Mouse (Mus musculus) spleen, adult 12 weeks (tissue): ENCODE results near the gene Scd4.

Experiments
- DNase-seq: peaks from one replicate; pipeline ENCODE4 v3.0.0; 2022; ENCODE audit warnings: low spot score

Gene Scd4

DNA sequence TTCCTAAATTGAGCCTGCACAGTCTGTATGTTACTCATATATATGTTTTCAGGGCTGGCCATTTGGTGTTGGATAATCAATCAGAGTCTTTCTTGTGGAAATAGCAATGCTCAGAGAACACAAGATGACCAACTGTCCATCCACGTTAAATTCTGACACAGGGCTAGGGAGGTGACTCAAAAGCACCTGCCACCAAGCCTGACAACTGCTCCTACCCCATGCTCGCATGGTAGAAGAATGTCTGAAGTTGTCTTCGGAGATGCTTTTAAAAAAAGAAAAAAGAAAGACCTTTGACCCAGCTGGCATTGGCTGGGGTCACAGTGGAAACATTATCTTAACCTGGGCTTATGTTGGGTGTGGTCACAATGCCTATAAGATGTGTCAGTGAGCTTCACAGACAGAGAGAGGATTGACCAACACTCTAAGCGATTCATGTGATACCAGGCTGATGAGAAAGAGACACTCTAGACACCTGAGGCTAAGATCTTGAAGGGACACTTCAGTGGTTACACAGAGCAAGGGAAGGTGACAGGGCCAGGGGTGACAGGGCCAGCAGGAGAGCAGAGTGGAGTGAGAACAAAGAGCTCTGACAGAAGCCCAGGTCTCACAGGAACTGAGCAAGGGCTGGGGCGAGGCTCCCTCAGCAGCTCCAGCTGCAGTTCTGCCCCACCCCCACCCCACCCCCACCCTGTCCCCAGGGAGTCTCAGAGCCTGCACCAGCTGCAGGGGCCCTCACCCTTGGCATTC, 44.9 kb downstream of the Scd4 start:
- DNase-seq = no peak

DNA sequence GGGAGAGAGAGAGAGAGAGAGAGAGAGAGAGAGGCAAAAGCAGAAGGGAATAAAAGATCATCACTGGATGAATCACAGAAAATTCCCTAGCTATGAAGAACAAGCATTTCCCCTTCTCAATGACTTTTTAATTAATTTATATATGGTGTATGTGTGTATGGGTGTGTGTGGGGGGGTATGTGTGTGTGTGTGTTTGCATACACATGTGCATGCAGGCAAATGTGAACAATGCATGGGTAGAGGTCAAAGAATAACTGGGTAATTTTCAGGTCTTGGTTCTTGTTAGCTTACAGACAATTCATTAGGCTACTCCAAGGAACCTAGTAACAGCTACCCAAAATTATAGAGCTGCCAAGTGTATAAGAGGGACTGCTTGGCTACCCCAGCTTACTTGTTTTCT, 46.2 kb downstream of the Scd4 start:
- no peak for DNase-seq

- no peak for DNase-seq
Measured at GRCm38 (mm10) chr19:44380065-44380464, 47.2 kb downstream of the Scd4 start.

DNA sequence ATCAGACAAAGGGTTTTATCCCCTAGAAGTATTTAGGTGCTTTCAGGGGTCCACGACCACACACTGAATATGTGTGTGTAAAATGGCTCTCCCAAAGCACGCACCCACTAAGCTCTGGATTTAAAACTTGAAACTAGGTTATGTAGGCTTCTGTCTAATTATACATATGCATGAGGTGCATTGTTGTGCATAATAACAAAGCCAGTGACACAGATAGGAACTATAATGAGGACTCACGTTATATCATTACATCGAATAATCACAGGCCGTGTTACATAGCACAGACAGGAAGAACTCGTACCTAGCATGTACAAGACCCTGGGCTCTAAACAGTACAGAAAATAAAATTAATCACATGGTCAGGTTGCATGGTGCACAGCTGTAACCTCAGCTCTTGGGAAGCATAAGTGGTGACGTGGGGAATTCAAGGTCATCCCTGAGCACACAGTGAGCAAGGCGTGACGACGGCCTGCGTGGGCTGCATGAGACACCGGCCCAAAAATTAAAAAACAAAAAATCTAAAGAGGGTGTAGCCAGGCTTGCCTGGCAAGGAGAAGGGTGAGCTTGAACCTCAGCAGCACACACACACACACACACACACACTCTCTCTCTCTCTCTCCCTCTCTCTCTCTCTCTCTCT, 49.9 kb downstream of the Scd4 start:
- no peak for DNase-seq

DNA sequence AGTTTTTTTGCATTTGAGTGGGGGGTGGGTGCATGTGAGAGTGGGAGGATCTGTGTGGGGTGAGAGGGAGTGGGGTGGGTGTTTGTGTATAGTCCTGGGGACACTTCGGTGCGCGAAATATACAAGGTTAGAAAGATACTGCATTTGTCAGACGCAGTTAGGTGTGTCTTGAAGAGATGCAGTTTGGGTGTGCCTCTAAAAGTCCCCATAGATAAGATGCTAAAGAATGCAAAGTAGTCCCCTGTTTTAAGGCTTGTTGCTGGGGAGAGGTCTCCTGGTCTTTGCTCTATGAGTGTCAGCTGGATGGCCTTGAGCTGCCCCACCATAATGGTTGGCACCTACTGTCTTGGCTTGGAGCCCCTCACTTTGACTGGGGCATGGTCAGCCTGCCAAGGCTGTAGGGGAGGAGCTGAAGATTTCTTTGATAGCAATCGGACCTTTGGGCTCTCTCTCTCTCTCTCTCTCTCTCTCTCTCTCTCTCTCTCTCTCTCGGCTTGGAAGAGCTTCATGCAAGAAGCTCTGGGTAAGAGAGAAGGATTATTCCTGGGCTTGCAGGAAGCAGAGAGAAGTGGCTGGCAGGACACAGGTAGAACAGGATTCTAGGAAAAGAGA, 53.1 kb downstream of the Scd4 start:
- no peak for DNase-seq

- DNase-seq = no peak
Measured at GRCm38 (mm10) chr19:44387089-44387671, 54.3 kb downstream of the Scd4 start.

DNA sequence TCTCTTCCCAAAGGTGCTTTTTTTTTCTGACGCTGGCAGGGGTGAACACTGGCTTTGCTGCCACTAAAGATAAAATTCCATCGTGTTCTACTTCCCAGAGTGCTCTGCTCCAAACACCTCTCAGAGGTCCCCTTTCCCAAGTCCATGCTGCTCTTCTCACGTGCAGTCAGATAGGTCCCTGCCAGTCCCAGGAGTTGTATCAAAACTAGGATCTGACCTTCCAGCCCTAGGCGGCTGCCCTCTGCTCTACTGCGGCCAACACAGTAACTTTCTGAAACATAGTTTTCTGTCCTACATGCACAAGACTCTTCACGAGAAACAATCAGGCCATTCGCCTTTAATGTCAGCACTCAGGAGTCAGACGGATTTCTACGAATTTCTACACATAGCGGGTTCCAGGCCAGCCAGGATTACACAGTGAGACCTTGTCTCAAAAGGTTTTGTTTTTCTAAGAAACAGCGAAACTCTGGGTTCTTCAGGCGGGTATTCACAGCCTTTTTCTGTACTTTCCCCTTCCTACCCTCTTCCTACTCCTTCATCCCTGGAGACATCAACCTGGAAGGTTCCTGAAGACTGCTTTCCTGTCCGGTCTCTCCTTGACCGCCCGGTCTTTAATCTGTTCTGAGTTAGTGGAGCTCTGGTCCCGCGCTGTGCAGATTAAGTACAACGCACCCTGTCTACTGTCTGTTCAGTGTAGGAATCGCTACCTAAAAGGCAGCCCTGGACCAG, 55.0 kb downstream of the Scd4 start:
- DNase-seq = no peak

DNA sequence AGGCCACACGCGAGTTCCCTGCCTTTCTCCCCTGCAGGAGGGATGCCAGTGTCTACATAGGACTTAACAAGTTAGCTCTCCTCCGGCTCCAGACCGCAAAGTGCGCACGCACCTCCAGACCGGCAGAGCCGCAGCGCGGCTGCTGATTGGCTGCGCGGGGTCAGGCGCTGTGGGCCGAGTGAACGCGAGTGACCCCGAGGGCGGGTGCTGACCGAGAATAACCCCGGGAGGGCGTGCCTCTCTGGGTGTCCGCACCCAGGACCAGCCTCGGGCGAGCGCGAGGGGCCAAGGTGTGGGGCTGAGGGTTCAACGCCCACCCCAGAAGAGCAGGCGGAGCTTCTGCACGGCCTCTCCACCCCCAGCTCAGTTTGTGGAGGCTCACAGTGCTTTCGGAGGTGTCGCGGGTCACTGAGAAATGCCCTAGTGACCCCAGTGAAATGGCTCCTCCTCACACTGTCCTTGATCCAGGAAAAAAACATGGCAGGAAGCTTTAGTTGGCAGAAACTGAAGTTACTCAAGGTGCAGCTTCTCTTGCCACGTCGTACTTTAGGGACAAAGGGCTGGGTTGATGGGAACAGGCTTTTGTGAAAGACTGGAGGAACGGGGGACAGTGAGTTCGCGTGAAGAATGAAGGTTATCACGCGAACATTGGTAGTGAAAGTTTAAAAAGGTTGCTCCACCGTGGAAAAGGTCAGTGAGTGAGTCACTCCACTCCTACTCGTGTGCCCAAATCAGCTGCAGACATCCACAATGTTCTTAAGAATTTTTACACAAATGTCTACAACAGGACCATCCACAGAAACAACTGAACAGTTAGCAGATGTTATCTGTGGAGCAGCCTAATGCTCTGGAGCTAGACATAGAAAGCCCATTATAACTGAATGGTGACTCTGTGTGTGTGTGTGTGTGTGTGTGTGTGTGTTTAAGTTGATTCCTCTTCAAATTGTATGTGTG, 55.9 kb downstream of the Scd4 start:
- DNase-seq = peak; percentile 95

DNA sequence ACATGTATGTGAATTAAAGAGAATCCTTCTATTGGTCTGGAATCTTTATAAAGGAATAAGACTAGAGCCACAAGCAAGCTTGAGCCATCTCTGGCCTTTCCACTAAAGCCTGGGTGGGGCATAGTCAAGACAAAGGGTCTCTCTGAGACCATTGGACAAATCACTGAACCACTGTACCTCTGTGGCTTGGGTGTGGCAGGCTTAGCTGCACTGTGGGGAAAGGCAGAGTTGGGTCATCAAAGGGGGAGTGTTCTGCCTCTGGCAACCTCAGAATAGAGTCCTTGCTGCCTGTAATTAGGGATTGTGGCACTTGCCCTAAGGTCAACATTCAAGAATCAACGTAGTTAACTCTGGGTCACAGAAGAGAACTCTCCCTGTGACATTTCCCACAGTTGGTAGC, 56.6 kb downstream of the Scd4 start:
- DNase-seq = no peak

DNA sequence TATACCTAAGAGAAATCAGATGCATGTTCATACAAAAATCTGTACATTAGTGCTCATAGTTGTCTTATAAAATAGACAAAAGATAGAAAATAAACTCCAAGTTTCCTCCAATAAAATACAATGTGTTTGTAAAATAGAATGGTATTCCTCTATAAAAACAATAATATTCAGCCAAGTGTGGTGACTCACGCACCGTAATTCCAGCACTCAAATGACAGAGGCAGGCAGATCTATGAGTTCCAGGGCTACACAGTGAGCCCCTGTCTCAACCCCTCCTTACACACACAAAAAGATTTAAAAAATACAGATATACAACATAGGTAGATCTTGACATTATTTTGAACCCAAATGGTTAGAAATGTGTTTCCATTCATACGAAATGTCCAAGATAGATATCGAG, 59.0 kb downstream of the Scd4 start:
- DNase-seq = no peak

DNA sequence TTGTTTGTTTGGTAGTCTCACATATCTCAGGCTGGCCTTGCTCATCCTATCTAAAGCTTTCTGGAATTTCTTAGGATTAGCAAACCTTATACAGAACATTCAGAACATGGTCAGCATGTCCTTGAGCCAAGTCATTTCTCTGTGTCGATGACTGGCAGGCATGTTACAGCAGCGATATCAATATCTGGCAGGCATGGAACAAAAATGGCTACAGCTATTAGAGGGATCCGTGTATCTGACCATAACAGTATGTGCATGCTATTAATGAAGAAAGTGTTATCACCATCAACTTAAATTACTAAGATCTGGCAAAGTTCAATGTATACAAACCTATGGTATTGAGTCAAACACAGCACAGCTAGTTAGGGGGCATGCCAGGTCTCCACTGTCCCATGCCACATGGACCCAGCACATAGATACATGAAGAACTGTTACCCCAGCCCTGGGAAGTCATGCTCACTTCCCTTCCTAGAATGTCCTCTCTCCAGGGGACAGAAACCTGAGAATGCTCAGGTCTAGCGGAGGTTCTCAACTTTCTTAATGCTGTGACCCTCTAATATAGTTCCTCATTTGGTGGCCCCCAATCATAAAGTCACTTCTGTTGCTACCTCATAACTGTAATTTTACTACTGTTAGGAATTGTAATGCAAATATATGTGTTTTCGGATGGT, 59.6 kb downstream of the Scd4 start:
- DNase-seq = no peak

GRCm38 (mm10) chr19:44393962-44394422, 61.1 kb downstream of the Scd4 start:
- DNase-seq = no peak

GRCm38 (mm10) chr19:44394972-44395371, 62.1 kb downstream of the Scd4 start:
- DNase-seq = no peak
